ENCODE assay signal across 24 mouse cellular contexts in genomic region chr17:69060388-69060787, GRCm38 (mm10). TPM values are rescaled to one million over a fixed set of nuclear protein-coding genes. Genes with fewer than 3 reads are reported as not detected.
DNase-seq lines count a peak whose midpoint lies in the region; ATAC-seq and TF ChIP-seq lines count a peak whose summit lies in the region.
"Had no signal": no experiment of that assay in that cellular context is flagged by ENCODE, and none has a peak within 500 bp of the region (broad histone marks: within the 10 kb centered on the region; RNA-seq: fewer than 3 reads in every experiment).

No protein-coding gene starts in this region.

- H3K4me2 ChIP-seq in heart, embryonic 11.5 days: no peak overlapping the region
- H3K4me2 ChIP-seq in lung, embryonic 15.5 days: no peak overlapping the region; the same call in 1 of the 2 replicates
- H3K4me2 ChIP-seq in lung, postnatal 0 days (replicated peaks; ENCODE audit: low read depth, low read length): no peak overlapping the region
- no peak overlapping the region for H3K4me2 ChIP-seq in midbrain, embryonic 15.5 days
- H3K4me2 ChIP-seq: embryonic facial prominence, embryonic 13.5 days; embryonic facial prominence, embryonic 15.5 days; forebrain, embryonic 12.5 days had no signal

- H3K9ac ChIP-seq in heart, embryonic 11.5 days (ENCODE audit: low read depth, low read length): no peak overlapping the region
- no peak overlapping the region for H3K9ac ChIP-seq in lung, embryonic 15.5 days
- no peak overlapping the region for H3K9ac ChIP-seq in lung, postnatal 0 days (replicated peaks; ENCODE audit: low read depth)
- no peak overlapping the region for H3K9ac ChIP-seq in midbrain, embryonic 15.5 days
- H3K9ac ChIP-seq: embryonic facial prominence, embryonic 13.5 days; embryonic facial prominence, embryonic 15.5 days; forebrain, embryonic 12.5 days had no signal

- no peak for TF ChIP-seq CTCF in lung, postnatal 0 days (IDR thresholded peaks at IDR 0.05)

- no peak for ATAC-seq in heart, embryonic 11.5 days (replicated peaks; ENCODE audit: insufficient number of reproducible peaks, low FRiP score, low TSS enrichment)
- ATAC-seq in lung, embryonic 15.5 days (ENCODE audit: borderline replicate concordance, extremely low read depth, low FRiP score, low TSS enrichment): peak; percentile 46; the same call in 1 of the 2 replicates
- ATAC-seq in lung, postnatal 0 days: peak; percentile 35; the same call in 1 of the 2 replicates
- ATAC-seq in midbrain, embryonic 15.5 days (replicated peaks): no peak
- ATAC-seq: forebrain, embryonic 14.5 days had no signal

- no peaks in the 10 kb centered on the region for H3K4me1 ChIP-seq in heart, embryonic 10.5 days
- no peaks in the 10 kb centered on the region for H3K4me1 ChIP-seq in heart, embryonic 11.5 days (ENCODE audit: control insufficient read depth, insufficient read depth, low read length)
- H3K4me1 ChIP-seq in lung, embryonic 15.5 days: no peaks in the 10 kb centered on the region
- H3K4me1 ChIP-seq in lung, postnatal 0 days (ENCODE audit: insufficient read depth, low read depth, low read length): no peaks in the 10 kb centered on the region
- H3K4me1 ChIP-seq in midbrain, embryonic 15.5 days: peaks cover 4% of the 10 kb centered on the region; the same call in 1 of the 2 replicates
- H3K4me1 ChIP-seq: embryonic facial prominence, embryonic 13.5 days; embryonic facial prominence, embryonic 15.5 days; forebrain, embryonic 10.5 days; forebrain, embryonic 12.5 days had no signal

- no peak for TF ChIP-seq EP300 in lung, postnatal 0 days (IDR thresholded peaks at IDR 0.05)

- H3K9me3 ChIP-seq in heart, embryonic 10.5 days: no peaks in the 10 kb centered on the region
- H3K9me3 ChIP-seq in heart, embryonic 11.5 days (replicated peaks; ENCODE audit: control insufficient read depth, low read length): no peaks in the 10 kb centered on the region
- no peaks in the 10 kb centered on the region for H3K9me3 ChIP-seq in lung, embryonic 15.5 days
- no peaks in the 10 kb centered on the region for H3K9me3 ChIP-seq in lung, postnatal 0 days (ENCODE audit: low read length)
- no peaks in the 10 kb centered on the region for H3K9me3 ChIP-seq in midbrain, embryonic 15.5 days
- H3K9me3 ChIP-seq: embryonic facial prominence, embryonic 13.5 days; embryonic facial prominence, embryonic 15.5 days; forebrain, embryonic 10.5 days; forebrain, embryonic 12.5 days had no signal

- H3K36me3 ChIP-seq in heart, embryonic 10.5 days: no peaks in the 10 kb centered on the region
- no peaks in the 10 kb centered on the region for H3K36me3 ChIP-seq in heart, embryonic 11.5 days (ENCODE audit: control insufficient read depth, insufficient read depth, low read length)
- H3K36me3 ChIP-seq in lung, embryonic 15.5 days: no peaks in the 10 kb centered on the region
- H3K36me3 ChIP-seq in lung, postnatal 0 days (ENCODE audit: insufficient read depth, low read length): no peaks in the 10 kb centered on the region
- H3K36me3 ChIP-seq in midbrain, embryonic 15.5 days (replicated peaks): no peaks in the 10 kb centered on the region
- H3K36me3 ChIP-seq: embryonic facial prominence, embryonic 13.5 days; embryonic facial prominence, embryonic 15.5 days; forebrain, embryonic 10.5 days; forebrain, embryonic 12.5 days had no signal

- no peaks in the 10 kb centered on the region for H3K27me3 ChIP-seq in heart, embryonic 10.5 days (ENCODE audit: insufficient read depth, poor library complexity, severe bottlenecking)
- no peaks in the 10 kb centered on the region for H3K27me3 ChIP-seq in heart, embryonic 11.5 days (ENCODE audit: control insufficient read depth, insufficient read depth, low read length)
- no peaks in the 10 kb centered on the region for H3K27me3 ChIP-seq in lung, embryonic 15.5 days
- no peaks in the 10 kb centered on the region for H3K27me3 ChIP-seq in lung, postnatal 0 days (replicated peaks; ENCODE audit: insufficient read depth, low read length)
- no peaks in the 10 kb centered on the region for H3K27me3 ChIP-seq in midbrain, embryonic 15.5 days (replicated peaks)
- H3K27me3 ChIP-seq: embryonic facial prominence, embryonic 13.5 days; embryonic facial prominence, embryonic 15.5 days; forebrain, embryonic 12.5 days had no signal

- no peak overlapping the region for H3K4me3 ChIP-seq in heart, embryonic 10.5 days
- H3K4me3 ChIP-seq in heart, embryonic 11.5 days (ENCODE audit: low read depth, low read length): no peak overlapping the region
- no peak overlapping the region for H3K4me3 ChIP-seq in lung, embryonic 15.5 days
- no peak overlapping the region for H3K4me3 ChIP-seq in lung, postnatal 0 days (ENCODE audit: low read depth, low read length)
- no peak overlapping the region for H3K4me3 ChIP-seq in midbrain, embryonic 15.5 days
- H3K4me3 ChIP-seq: embryonic facial prominence, embryonic 13.5 days; embryonic facial prominence, embryonic 15.5 days; erythroblast, embryonic 14.5 days; forebrain, embryonic 10.5 days; forebrain, embryonic 12.5 days had no signal

- 79% methylated on average over 7 of the region's 7 CpGs for WGBS in heart, embryonic 10.5 days
- 75% methylated on average over 7 of the region's 7 CpGs for WGBS in heart, embryonic 11.5 days (ENCODE audit: insufficient replicate concordance)
- WGBS in lung, embryonic 15.5 days: 54% methylated on average over 7 of the region's 7 CpGs
- WGBS in lung, postnatal 0 days: 45% methylated on average over 7 of the region's 7 CpGs
- WGBS in midbrain, embryonic 15.5 days: 91% methylated on average over 7 of the region's 7 CpGs

- peak; percentile 36 for DNase-seq in heart, embryonic 10.5 days (ENCODE audit: low spot score)
- DNase-seq in lung, postnatal 4 days: no peak
- peak; percentile 15 for DNase-seq in lung, postnatal 0 days (ENCODE audit: low spot score)
- no peak for DNase-seq in lung, adult 18-20 months
- DNase-seq in lung, postnatal 25 days (ENCODE audit: low spot score): peak; percentile 4
- DNase-seq: adrenal gland, adult 2 months; adrenal gland, postnatal 10 days; adrenal gland, postnatal 25 days; cerebellum, adult 11 months; cerebellum, adult 18-20 months; cerebellum, adult 8-10 months; cerebellum, adult 9-11 months; cerebellum, postnatal 14 days; cerebellum, postnatal 36 days; embryo, embryonic 11 days had no signal

- no peak overlapping the region for H3K27ac ChIP-seq in heart, embryonic 10.5 days
- no peak overlapping the region for H3K27ac ChIP-seq in heart, embryonic 11.5 days (ENCODE audit: low read depth, low read length)
- no peak overlapping the region for H3K27ac ChIP-seq in lung, embryonic 15.5 days
- no peak overlapping the region for H3K27ac ChIP-seq in lung, postnatal 0 days (ENCODE audit: low read length)
- no peak overlapping the region for H3K27ac ChIP-seq in midbrain, embryonic 15.5 days
- H3K27ac ChIP-seq: embryonic facial prominence, embryonic 13.5 days; embryonic facial prominence, embryonic 15.5 days; forebrain, embryonic 10.5 days; forebrain, embryonic 12.5 days had no signal

RNA-seq across cellular contexts. Expression of gene Epb41l3, which starts 15.1 kb away (rescaled TPM):
- polyA plus RNA-seq in heart, embryonic 10.5 days (2016; fragmentation: Nextera tagmentation; extraction: Ambion mirVana): 108 and 132 TPM in 2 replicates
- polyA plus RNA-seq in heart, embryonic 11.5 days (2014; fragmentation: Nextera tagmentation; extraction: Ambion mirVana): 118 and 139 TPM in 2 replicates
- polyA plus RNA-seq in lung, embryonic 15.5 days (2015; fragmentation: Nextera tagmentation; extraction: Ambion mirVana): 53.7 and 55.1 TPM in 2 replicates
- polyA plus RNA-seq in lung, postnatal 0 days (2015; fragmentation: Nextera tagmentation; extraction: Ambion mirVana): 10.0 and 14.1 TPM in 2 replicates
- polyA plus RNA-seq in midbrain, embryonic 15.5 days (2015; fragmentation: Nextera tagmentation; extraction: Ambion mirVana): 64.0 and 71.0 TPM in 2 replicates

Comparison
In these comparisons a context has a peak if more than half of its experiments do, and no peak if none do; other contexts are left out.
1. DNase-seq: peak in heart, embryonic 10.5 days (single experiment), lung, postnatal 0 days (single experiment) and lung, postnatal 25 days (single experiment); none in lung, postnatal 4 days (0 of 2) and lung, adult 18-20 months (0 of 2).
2. ATAC-seq: peak in lung, embryonic 15.5 days (single experiment) and lung, postnatal 0 days (single experiment); none in heart, embryonic 11.5 days (single experiment) and midbrain, embryonic 15.5 days (single experiment).